Mouse (Mus musculus) mesoderm, embryonic 11.5 days (tissue): ENCODE results near the gene Rbm28.

Source experiments
- DNase-seq: peaks from one replicate; pipeline ENCODE4 v3.0.0-alpha.2; 2012; ENCODE audit warnings: low read depth, low spot score

Rbm28 gene

GRCm38 (mm10) chr6:29164314-29165244 is at the start of gene Rbm28:
Gene Rbm28 (minus strand): TSS chr6:29165006.
- peak; percentile 94 for DNase-seq

- DNase-seq: peak; percentile 69
Measured at GRCm38 (mm10) chr6:29214245-29214644, 49.4 kb upstream of the Rbm28 start.

GRCm38 (mm10) chr6:29213436-29213835 is 48.6 kb upstream of the Rbm28 start:
- no peak for DNase-seq

GRCm38 (mm10) chr6:29211806-29212492 is 47.1 kb upstream of the Rbm28 start:
- peak; percentile 85 for DNase-seq

- no peak for DNase-seq
Measured at GRCm38 (mm10) chr6:29211146-29211545, 46.3 kb upstream of the Rbm28 start.

- no peak for DNase-seq
Measured at GRCm38 (mm10) chr6:29210231-29210936, 45.6 kb upstream of the Rbm28 start.

GRCm38 (mm10) chr6:29208178-29208577 is 43.4 kb upstream of the Rbm28 start:
- no peak for DNase-seq

GRCm38 (mm10) chr6:29207017-29207416 is 42.2 kb upstream of the Rbm28 start:
- no peak for DNase-seq

GRCm38 (mm10) chr6:29206006-29206405 is 41.2 kb upstream of the Rbm28 start:
- no peak for DNase-seq

- DNase-seq: peak; percentile 69
Measured at GRCm38 (mm10) chr6:29204932-29205614, 40.3 kb upstream of the Rbm28 start.

GRCm38 (mm10) chr6:29203861-29204585 is 39.2 kb upstream of the Rbm28 start:
- DNase-seq: no peak

- DNase-seq: no peak
Measured at GRCm38 (mm10) chr6:29203096-29203495, 38.3 kb upstream of the Rbm28 start.

- no peak for DNase-seq
Measured at GRCm38 (mm10) chr6:29201988-29202387, 37.2 kb upstream of the Rbm28 start.

- DNase-seq: no peak
Measured at GRCm38 (mm10) chr6:29201341-29201740, 36.5 kb upstream of the Rbm28 start.

GRCm38 (mm10) chr6:29200496-29200895 is 35.7 kb upstream of the Rbm28 start:
- DNase-seq: no peak

- no peak for DNase-seq
Measured at GRCm38 (mm10) chr6:29199223-29199855, 34.5 kb upstream of the Rbm28 start.

GRCm38 (mm10) chr6:29198309-29199222 is 33.8 kb upstream of the Rbm28 start:
- DNase-seq: peak; percentile 96

GRCm38 (mm10) chr6:29195846-29196698 is 31.3 kb upstream of the Rbm28 start:
- DNase-seq: no peak
